Mouse (Mus musculus) forebrain, embryonic 15.5 days (tissue): ENCODE data around the gene Fat4. TPM values are rescaled to one million over a fixed set of nuclear protein-coding genes. Genes with fewer than 3 reads are reported as not detected.

ENCODE experiments used
- ATAC-seq: fragments of 200-750 bp; cut with Nextera tagmentation; replicated peaks from 2 replicates; pipeline ENCODE4 v1.8.0; 2017; ENCODE audit warnings: mild to moderate bottlenecking, moderate TSS enrichment, moderate library complexity
- H3K27ac ChIP-seq: fragments of 300-500 bp; sonication (generic); replicated peaks from 2 replicates; pipeline ENCODE4 v1.5.1; 2015; ENCODE audit warnings: mild to moderate bottlenecking, inconsistent platforms
- H3K27me3 ChIP-seq: fragments of 300-500 bp; sonication (generic); 2 replicates; pipeline ENCODE4 v1.6.1; 2015; ENCODE audit warnings: inconsistent platforms
- H3K36me3 ChIP-seq: fragments of 300-500 bp; sonication (generic); 2 replicates; pipeline ENCODE4 v1.6.1; 2015; ENCODE audit warnings: mild to moderate bottlenecking, inconsistent platforms
- H3K4me1 ChIP-seq: fragments of 300-500 bp; sonication (generic); 2 replicates; pipeline ENCODE4 v1.6.1; 2015; ENCODE audit warnings: inconsistent platforms
- H3K4me2 ChIP-seq: fragments of 300-500 bp; sonication (generic); replicated peaks from 2 replicates; pipeline ENCODE4 v1.6.1; 2015; ENCODE audit warnings: mild to moderate bottlenecking, inconsistent platforms
- H3K4me3 ChIP-seq: fragments of 300-500 bp; sonication (generic); 2 replicates; pipeline ENCODE4 v1.5.1; 2015; ENCODE audit warnings: mild to moderate bottlenecking, inconsistent platforms
- H3K9ac ChIP-seq: fragments of 300-500 bp; sonication (generic); replicated peaks from 2 replicates; pipeline ENCODE4 v1.6.1; 2015; ENCODE audit warnings: mild to moderate bottlenecking, inconsistent platforms
- H3K9me3 ChIP-seq: fragments of 300-500 bp; sonication (generic); 2 replicates; pipeline ENCODE4 v1.6.1; 2016; ENCODE audit warnings: inconsistent platforms
- WGBS: fragments of 180-500 bp; shearing (Covaris S2); methylation state at CpG from one replicate; pipeline ENCODE4 v1.1.7; 2015; ENCODE audit warnings: mixed read lengths; 5-methylcytosine and 5-hydroxymethylcytosine counted together
- polyA plus RNA-seq: library from polyadenylated mRNA; unstranded; fragments of >200 nt; fragmentation: Nextera tagmentation; extraction: Ambion mirVana; gene quantifications from 2 replicates; pipeline ENCODE4 v1.2.1, GENCODE M21; 2015

Gene Fat4
- polyA plus RNA-seq, 1 experiment from 2014 or later, result 11.2 TPM

GRCm38 (mm10) chr3:38939573-38939972 lies 52.8 kb downstream of the Fat4 start:
- no peak overlapping the region for H3K27ac ChIP-seq
- ATAC-seq, result no peak

GRCm38 (mm10) chr3:38940327-38940726 lies 53.6 kb downstream of the Fat4 start:
- no peak overlapping the region for H3K4me2 ChIP-seq
- H3K27ac ChIP-seq, result no peak overlapping the region
- ATAC-seq, result no peak
- H3K9me3 ChIP-seq, result no peaks in the 10 kb centered on the region
- 36% methylated on average over 1 of the region's 1 CpGs for WGBS
- H3K9ac ChIP-seq, result no peak overlapping the region
- H3K4me3 ChIP-seq, result no peak overlapping the region
- H3K4me1 ChIP-seq, result peaks cover 22% of the 10 kb centered on the region
- no peaks in the 10 kb centered on the region for H3K27me3 ChIP-seq
- H3K36me3 ChIP-seq, result peaks cover 9% of the 10 kb centered on the region

More at GRCm38 (mm10) chr3:38939573-38939972, 52.8 kb downstream of the Fat4 start:
- Histone ChIP-seq H3K4me2 (no peak overlapping the region), H3K9me3 (no peaks in the 10 kb centered on the region), H3K4me1 (peaks cover 28% of the 10 kb centered on the region), H3K4me3 (no peak overlapping the region), H3K27me3 (no peaks in the 10 kb centered on the region), H3K36me3 (peaks cover 9% of the 10 kb centered on the region), H3K9ac (no peak overlapping the region)
- WGBS, result 7% methylated on average over 3 of the region's 3 CpGs

GRCm38 (mm10) chr3:38945157-38945556 lies 58.4 kb downstream of the Fat4 start:
- H3K27me3 ChIP-seq, result no peaks in the 10 kb centered on the region
- 78% methylated on average over 1 of the region's 1 CpGs for WGBS
- no peak for ATAC-seq
- 0 out of 2 replicates have a peak, but pooled peaks cover 1% of the 10 kb centered on the region for H3K4me1 ChIP-seq
- no peak overlapping the region for H3K9ac ChIP-seq
- no peak overlapping the region for H3K4me3 ChIP-seq
- no peaks in the 10 kb centered on the region for H3K9me3 ChIP-seq
- peaks cover 14% of the 10 kb centered on the region for H3K36me3 ChIP-seq
- no peak overlapping the region for H3K27ac ChIP-seq
- no peak overlapping the region for H3K4me2 ChIP-seq

GRCm38 (mm10) chr3:38947706-38948105 lies 61.0 kb downstream of the Fat4 start:
- H3K27me3 ChIP-seq, result no peaks in the 10 kb centered on the region
- no peak overlapping the region for H3K4me3 ChIP-seq
- H3K4me1 ChIP-seq, result no peaks in the 10 kb centered on the region
- no peak overlapping the region for H3K27ac ChIP-seq
- no peak overlapping the region for H3K9ac ChIP-seq
- no peaks in the 10 kb centered on the region for H3K9me3 ChIP-seq
- WGBS, result 94% methylated on average over 7 of the region's 7 CpGs
- no peak for ATAC-seq
- peaks cover 19% of the 10 kb centered on the region for H3K36me3 ChIP-seq
- H3K4me2 ChIP-seq, result no peak overlapping the region

GRCm38 (mm10) chr3:38952602-38953001 lies 65.9 kb downstream of the Fat4 start:
- 75% methylated on average over 3 of the region's 3 CpGs for WGBS

GRCm38 (mm10) chr3:38954196-38954595 lies 67.5 kb downstream of the Fat4 start:
- peaks cover 39% of the 10 kb centered on the region for H3K36me3 ChIP-seq

More at GRCm38 (mm10) chr3:38952602-38953001, 65.9 kb downstream of the Fat4 start:
- Histone ChIP-seq H3K27ac (no peak overlapping the region), H3K4me1 (no peaks in the 10 kb centered on the region), H3K36me3 (peaks cover 31% of the 10 kb centered on the region), H3K9me3 (no peaks in the 10 kb centered on the region), H3K27me3 (no peaks in the 10 kb centered on the region), H3K9ac (no peak overlapping the region), H3K4me2 (no peak overlapping the region), H3K4me3 (no peak overlapping the region)
- no peak for ATAC-seq

GRCm38 (mm10) chr3:38956012-38956648 lies 69.4 kb downstream of the Fat4 start:
- WGBS, result 88% methylated on average over 9 of the region's 9 CpGs

More at GRCm38 (mm10) chr3:38954196-38954595, 67.5 kb downstream of the Fat4 start:
- Histone ChIP-seq H3K9ac (no peak overlapping the region), H3K4me2 (no peak overlapping the region), H3K9me3 (no peaks in the 10 kb centered on the region), H3K4me3 (no peak overlapping the region), H3K27me3 (no peaks in the 10 kb centered on the region), H3K4me1 (no peaks in the 10 kb centered on the region), H3K27ac (no peak overlapping the region)
- 78% methylated on average over 3 of the region's 3 CpGs for WGBS
- ATAC-seq, result no peak

GRCm38 (mm10) chr3:38957186-38957585 lies 70.4 kb downstream of the Fat4 start:
- no peak for ATAC-seq
- peaks cover 35% of the 10 kb centered on the region for H3K36me3 ChIP-seq
- no peak overlapping the region for H3K4me3 ChIP-seq
- no peak overlapping the region for H3K9ac ChIP-seq
- H3K27ac ChIP-seq, result no peak overlapping the region
- 98% methylated on average over 11 of the region's 11 CpGs for WGBS
- no peaks in the 10 kb centered on the region for H3K9me3 ChIP-seq
- 0 out of 2 replicates have a peak, but pooled peaks cover 4% of the 10 kb centered on the region for H3K4me1 ChIP-seq
- H3K4me2 ChIP-seq, result no peak overlapping the region
- H3K27me3 ChIP-seq, result no peaks in the 10 kb centered on the region

More at GRCm38 (mm10) chr3:38956012-38956648, 69.4 kb downstream of the Fat4 start:
- Histone ChIP-seq H3K27me3 (no peaks in the 10 kb centered on the region), H3K9ac (no peak overlapping the region), H3K4me2 (no peak overlapping the region), H3K27ac (no peak overlapping the region), H3K4me3 (no peak overlapping the region), H3K9me3 (no peaks in the 10 kb centered on the region), H3K4me1 (no peaks in the 10 kb centered on the region), H3K36me3 (peaks cover 38% of the 10 kb centered on the region)
- ATAC-seq, result no peak

- H3K4me1 ChIP-seq, result 0 out of 2 replicates have a peak, but pooled peaks cover 6% of the 10 kb centered on the region
- WGBS, result 50% methylated on average over 6 of the region's 6 CpGs
- ATAC-seq, result peak; percentile 55; the same call in 1 of the 2 replicates
- no peaks in the 10 kb centered on the region for H3K27me3 ChIP-seq
- H3K9ac ChIP-seq, result no peak overlapping the region
- H3K36me3 ChIP-seq, result peaks cover 22% of the 10 kb centered on the region
- no peaks in the 10 kb centered on the region for H3K9me3 ChIP-seq
- H3K4me2 ChIP-seq, result no peak overlapping the region
- H3K4me3 ChIP-seq, result no peak overlapping the region
- H3K27ac ChIP-seq, result no peak overlapping the region
Measured at GRCm38 (mm10) chr3:38962328-38962727, 75.6 kb downstream of the Fat4 start.

GRCm38 (mm10) chr3:38967480-38967879 lies 80.7 kb downstream of the Fat4 start:
- no peak overlapping the region for H3K4me2 ChIP-seq
- no peaks in the 10 kb centered on the region for H3K9me3 ChIP-seq
- H3K4me1 ChIP-seq, result no peaks in the 10 kb centered on the region
- no peak overlapping the region for H3K4me3 ChIP-seq
- H3K27me3 ChIP-seq, result no peaks in the 10 kb centered on the region
- no peak overlapping the region for H3K9ac ChIP-seq
- no peak for ATAC-seq
- H3K27ac ChIP-seq, result no peak overlapping the region
- peaks cover 26% of the 10 kb centered on the region for H3K36me3 ChIP-seq

- H3K9me3 ChIP-seq, result no peaks in the 10 kb centered on the region
- peaks cover 34% of the 10 kb centered on the region for H3K36me3 ChIP-seq
- ATAC-seq, result no peak
- no peak overlapping the region for H3K4me3 ChIP-seq
- H3K4me2 ChIP-seq, result no peak overlapping the region
- H3K27ac ChIP-seq, result no peak overlapping the region
- H3K27me3 ChIP-seq, result no peaks in the 10 kb centered on the region
- 0 out of 2 replicates have a peak, but pooled peaks cover 4% of the 10 kb centered on the region for H3K4me1 ChIP-seq
- H3K9ac ChIP-seq, result no peak overlapping the region
Measured at GRCm38 (mm10) chr3:38986379-38986778, 99.6 kb downstream of the Fat4 start.

GRCm38 (mm10) chr3:38989181-38989580 lies 102.4 kb downstream of the Fat4 start:
- Histone ChIP-seq H3K9ac (no peak overlapping the region), H3K4me3 (no peak overlapping the region), H3K36me3 (peaks cover 17% of the 10 kb centered on the region), H3K4me2 (no peak overlapping the region), H3K9me3 (no peaks in the 10 kb centered on the region), H3K27me3 (no peaks in the 10 kb centered on the region), H3K4me1 (0 out of 2 replicates have a peak, but pooled peaks cover 4% of the 10 kb centered on the region), H3K27ac (no peak overlapping the region; the same call in 1 of the 2 replicates)
- ATAC-seq, result no peak
- WGBS, result 82% methylated on average over 3 of the region's 3 CpGs

- H3K27me3 ChIP-seq, result no peaks in the 10 kb centered on the region
- H3K9me3 ChIP-seq, result no peaks in the 10 kb centered on the region
- H3K9ac ChIP-seq, result no peak overlapping the region
- no peak for ATAC-seq
- H3K4me2 ChIP-seq, result no peak overlapping the region
- peaks cover 47% of the 10 kb centered on the region for H3K36me3 ChIP-seq
- H3K4me3 ChIP-seq, result no peak overlapping the region
- H3K27ac ChIP-seq, result no peak overlapping the region
- WGBS, result 46% methylated on average over 3 of the region's 3 CpGs
- H3K4me1 ChIP-seq, result no peaks in the 10 kb centered on the region
Measured at GRCm38 (mm10) chr3:39000011-39000410, 113.3 kb downstream of the Fat4 start.
